Mouse (Mus musculus): ENCODE measurements at regions not wholly inside any gene's neighbourhood (a gene's known extent, or its start where the extent isn't known, plus 50 kb on each side); places are given as distances from the start of the nearest gene placed in this dataset.

GRCm38 (mm10) chr13:46096968-46097367 is 132.2 kb upstream of the Atxn1 start:
- ATAC-seq (replicated peaks; ENCODE audit: insufficient number of reproducible peaks, low FRiP score, low TSS enrichment) = no peak
- Histone ChIP-seq H3K27ac (ENCODE audit: low read depth, low read length) (no peak overlapping the region), H3K4me2 (no peak overlapping the region), H3K4me3 (ENCODE audit: low read depth, low read length) (no peak overlapping the region), H3K36me3 (ENCODE audit: control insufficient read depth, insufficient read depth, low read length) (no peaks in the 10 kb centered on the region), H3K9me3 (replicated peaks; ENCODE audit: control insufficient read depth, low read length) (no peaks in the 10 kb centered on the region), H3K9ac (ENCODE audit: low read depth, low read length) (no peak overlapping the region), H3K4me1 (ENCODE audit: control insufficient read depth, insufficient read depth, low read length) (no peaks in the 10 kb centered on the region), H3K27me3 (ENCODE audit: control insufficient read depth, insufficient read depth, low read length) (no peaks in the 10 kb centered on the region)
- 2% methylated on average over 5 of the region's 5 CpGs for WGBS (ENCODE audit: insufficient replicate concordance)

- Histone ChIP-seq H3K27ac (ENCODE audit: low read depth, low read length) (no peak overlapping the region), H3K4me1 (ENCODE audit: control insufficient read depth, insufficient read depth, low read length) (no peaks in the 10 kb centered on the region), H3K9me3 (replicated peaks; ENCODE audit: control insufficient read depth, low read length) (no peaks in the 10 kb centered on the region), H3K4me3 (ENCODE audit: low read depth, low read length) (no peak overlapping the region), H3K27me3 (ENCODE audit: control insufficient read depth, insufficient read depth, low read length) (no peaks in the 10 kb centered on the region), H3K9ac (ENCODE audit: low read depth, low read length) (no peak overlapping the region), H3K36me3 (ENCODE audit: control insufficient read depth, insufficient read depth, low read length) (no peaks in the 10 kb centered on the region), H3K4me2 (no peak overlapping the region)
- 52% methylated on average over 8 of the region's 8 CpGs for WGBS (ENCODE audit: insufficient replicate concordance)
- no peak for ATAC-seq (replicated peaks; ENCODE audit: insufficient number of reproducible peaks, low FRiP score, low TSS enrichment)
Measured at GRCm38 (mm10) chr13:46096416-46096815, 131.6 kb upstream of the Atxn1 start.

DNA sequence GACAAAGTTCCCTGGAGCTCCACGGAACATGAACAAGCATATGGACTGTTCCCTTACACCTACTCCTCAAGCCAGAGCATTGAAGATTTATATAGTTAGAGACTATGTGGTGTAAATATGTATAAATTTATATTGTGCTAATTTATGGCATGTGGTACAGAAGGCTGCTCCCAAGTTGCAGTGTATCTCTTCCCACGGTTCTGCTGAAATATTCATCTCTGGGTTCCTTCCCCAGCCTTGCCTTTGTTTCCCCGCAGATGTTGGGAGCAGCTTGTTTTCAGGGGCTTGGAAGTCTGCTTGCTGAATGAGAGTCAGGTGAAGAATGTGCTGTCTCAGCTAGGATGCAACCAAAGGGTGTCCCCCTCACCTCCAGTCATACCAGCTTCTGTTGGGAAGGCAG is 128.0 kb upstream of the Atxn1 start:
- 84% methylated on average over 3 of the region's 3 CpGs for WGBS (ENCODE audit: insufficient replicate concordance)
- Histone ChIP-seq H3K27me3 (ENCODE audit: control insufficient read depth, insufficient read depth, low read length) (no peaks in the 10 kb centered on the region), H3K27ac (ENCODE audit: low read depth, low read length) (no peak overlapping the region), H3K9me3 (replicated peaks; ENCODE audit: control insufficient read depth, low read length) (no peaks in the 10 kb centered on the region), H3K36me3 (ENCODE audit: control insufficient read depth, insufficient read depth, low read length) (no peaks in the 10 kb centered on the region), H3K4me1 (ENCODE audit: control insufficient read depth, insufficient read depth, low read length) (no peaks in the 10 kb centered on the region), H3K4me3 (ENCODE audit: low read depth, low read length) (no peak overlapping the region), H3K4me2 (no peak overlapping the region), H3K9ac (ENCODE audit: low read depth, low read length) (no peak overlapping the region)
- ATAC-seq (replicated peaks; ENCODE audit: insufficient number of reproducible peaks, low FRiP score, low TSS enrichment) = no peak

- Histone ChIP-seq H3K9ac (ENCODE audit: low read depth, low read length) (no peak overlapping the region), H3K27ac (ENCODE audit: low read depth, low read length) (no peak overlapping the region), H3K9me3 (replicated peaks; ENCODE audit: control insufficient read depth, low read length) (no peaks in the 10 kb centered on the region), H3K36me3 (ENCODE audit: control insufficient read depth, insufficient read depth, low read length) (no peaks in the 10 kb centered on the region), H3K27me3 (ENCODE audit: control insufficient read depth, insufficient read depth, low read length) (no peaks in the 10 kb centered on the region), H3K4me3 (ENCODE audit: low read depth, low read length) (no peak overlapping the region), H3K4me1 (ENCODE audit: control insufficient read depth, insufficient read depth, low read length) (no peaks in the 10 kb centered on the region), H3K4me2 (no peak overlapping the region)
- ATAC-seq (replicated peaks; ENCODE audit: insufficient number of reproducible peaks, low FRiP score, low TSS enrichment) = no peak
- 66% methylated on average over 5 of the region's 5 CpGs for WGBS (ENCODE audit: insufficient replicate concordance)
Measured at GRCm38 (mm10) chr13:46091109-46091508, 126.3 kb upstream of the Atxn1 start.

DNA sequence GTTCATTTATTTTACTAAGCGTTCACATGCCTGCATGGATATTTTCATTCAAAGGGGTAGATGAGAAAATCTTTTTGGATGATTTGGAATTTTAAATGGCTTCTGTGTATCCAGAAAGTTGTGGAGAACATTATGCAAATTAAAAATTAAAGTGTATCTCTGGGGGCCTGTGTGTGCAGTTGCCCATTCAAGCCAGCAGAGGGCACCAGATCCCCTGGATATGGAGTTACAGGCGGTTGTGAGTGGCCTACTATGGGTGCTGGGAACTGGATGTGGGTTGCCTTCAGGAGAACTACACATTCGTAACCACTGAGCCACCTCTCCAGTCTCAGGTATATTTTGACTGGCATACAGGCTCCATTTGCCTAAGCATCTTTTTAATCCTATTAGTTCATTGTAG is 123.4 kb upstream of the Atxn1 start:
- H3K9ac ChIP-seq (ENCODE audit: low read depth, low read length) = no peak overlapping the region
- no peaks in the 10 kb centered on the region for H3K27me3 ChIP-seq (ENCODE audit: control insufficient read depth, insufficient read depth, low read length)
- H3K4me2 ChIP-seq = no peak overlapping the region
- WGBS (ENCODE audit: insufficient replicate concordance) = 80% methylated on average over 3 of the region's 3 CpGs
- no peak overlapping the region for H3K4me3 ChIP-seq (ENCODE audit: low read depth, low read length)
- no peak overlapping the region for H3K27ac ChIP-seq (ENCODE audit: low read depth, low read length)
- H3K36me3 ChIP-seq (ENCODE audit: control insufficient read depth, insufficient read depth, low read length) = no peaks in the 10 kb centered on the region
- no peaks in the 10 kb centered on the region for H3K9me3 ChIP-seq (replicated peaks; ENCODE audit: control insufficient read depth, low read length)
- no peak for ATAC-seq (replicated peaks; ENCODE audit: insufficient number of reproducible peaks, low FRiP score, low TSS enrichment)
- no peaks in the 10 kb centered on the region for H3K4me1 ChIP-seq (ENCODE audit: control insufficient read depth, insufficient read depth, low read length)

GRCm38 (mm10) chr13:46087663-46088062 is 122.9 kb upstream of the Atxn1 start:
- Histone ChIP-seq H3K9ac (ENCODE audit: low read depth, low read length) (no peak overlapping the region), H3K27me3 (ENCODE audit: control insufficient read depth, insufficient read depth, low read length) (no peaks in the 10 kb centered on the region), H3K4me1 (ENCODE audit: control insufficient read depth, insufficient read depth, low read length) (no peaks in the 10 kb centered on the region), H3K4me3 (ENCODE audit: low read depth, low read length) (no peak overlapping the region), H3K4me2 (no peak overlapping the region), H3K9me3 (replicated peaks; ENCODE audit: control insufficient read depth, low read length) (no peaks in the 10 kb centered on the region), H3K27ac (ENCODE audit: low read depth, low read length) (no peak overlapping the region), H3K36me3 (ENCODE audit: control insufficient read depth, insufficient read depth, low read length) (no peaks in the 10 kb centered on the region)
- no peak for ATAC-seq (replicated peaks; ENCODE audit: insufficient number of reproducible peaks, low FRiP score, low TSS enrichment)
- 82% methylated on average over 4 of the region's 4 CpGs for WGBS (ENCODE audit: insufficient replicate concordance)

GRCm38 (mm10) chr13:46076879-46077278 is 112.1 kb upstream of the Atxn1 start:
- no peaks in the 10 kb centered on the region for H3K9me3 ChIP-seq (replicated peaks; ENCODE audit: control insufficient read depth, low read length)
- H3K4me1 ChIP-seq (ENCODE audit: control insufficient read depth, insufficient read depth, low read length) = no peaks in the 10 kb centered on the region
- no peaks in the 10 kb centered on the region for H3K27me3 ChIP-seq (ENCODE audit: control insufficient read depth, insufficient read depth, low read length)
- H3K4me2 ChIP-seq = no peak overlapping the region
- ATAC-seq (replicated peaks; ENCODE audit: insufficient number of reproducible peaks, low FRiP score, low TSS enrichment) = no peak
- H3K27ac ChIP-seq (ENCODE audit: low read depth, low read length) = no peak overlapping the region
- H3K36me3 ChIP-seq (ENCODE audit: control insufficient read depth, insufficient read depth, low read length) = no peaks in the 10 kb centered on the region
- whole genome bisulfite sequencing (ENCODE audit: insufficient replicate concordance) = 76% methylated on average over 6 of the region's 6 CpGs
- no peak overlapping the region for H3K9ac ChIP-seq (ENCODE audit: low read depth, low read length)
- no peak overlapping the region for H3K4me3 ChIP-seq (ENCODE audit: low read depth, low read length)

DNA sequence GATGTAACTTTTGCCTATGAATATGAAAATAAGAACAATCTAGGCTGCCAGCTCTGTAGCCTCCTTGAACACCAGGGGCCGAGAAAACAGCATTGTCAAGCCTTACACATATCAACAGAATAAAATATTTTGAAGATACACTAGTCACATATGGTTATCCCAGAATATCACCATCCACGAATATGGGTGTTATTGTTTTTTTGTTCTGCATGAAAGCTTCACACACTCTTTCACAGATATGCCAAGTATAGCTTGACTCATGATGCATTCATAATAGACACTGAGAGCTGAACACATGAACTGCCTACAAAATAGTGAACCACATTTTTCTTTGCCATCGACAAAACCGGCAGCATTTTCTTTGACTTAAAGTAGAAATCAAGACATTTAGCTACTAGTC is 106.9 kb upstream of the Atxn1 start:
- no peaks in the 10 kb centered on the region for H3K9me3 ChIP-seq (replicated peaks; ENCODE audit: control insufficient read depth, low read length)
- no peak overlapping the region for H3K9ac ChIP-seq (ENCODE audit: low read depth, low read length)
- 80% methylated on average over 4 of the region's 4 CpGs for WGBS (ENCODE audit: insufficient replicate concordance)
- H3K27ac ChIP-seq (ENCODE audit: low read depth, low read length) = no peak overlapping the region
- no peak overlapping the region for H3K4me2 ChIP-seq
- no peaks in the 10 kb centered on the region for H3K36me3 ChIP-seq (ENCODE audit: control insufficient read depth, insufficient read depth, low read length)
- no peak overlapping the region for H3K4me3 ChIP-seq (ENCODE audit: low read depth, low read length)
- no peaks in the 10 kb centered on the region for H3K27me3 ChIP-seq (ENCODE audit: control insufficient read depth, insufficient read depth, low read length)
- no peaks in the 10 kb centered on the region for H3K4me1 ChIP-seq (ENCODE audit: control insufficient read depth, insufficient read depth, low read length)
- ATAC-seq (replicated peaks; ENCODE audit: insufficient number of reproducible peaks, low FRiP score, low TSS enrichment) = no peak

GRCm38 (mm10) chr13:46069571-46069970 is 104.8 kb upstream of the Atxn1 start:
- no peaks in the 10 kb centered on the region for H3K27me3 ChIP-seq (ENCODE audit: control insufficient read depth, insufficient read depth, low read length)
- no peaks in the 10 kb centered on the region for H3K4me1 ChIP-seq (ENCODE audit: control insufficient read depth, insufficient read depth, low read length)
- no peak overlapping the region for H3K4me2 ChIP-seq
- no peak overlapping the region for H3K27ac ChIP-seq (ENCODE audit: low read depth, low read length)
- WGBS (ENCODE audit: insufficient replicate concordance) = 64% methylated on average over 3 of the region's 3 CpGs
- H3K36me3 ChIP-seq (ENCODE audit: control insufficient read depth, insufficient read depth, low read length) = no peaks in the 10 kb centered on the region
- H3K9ac ChIP-seq (ENCODE audit: low read depth, low read length) = no peak overlapping the region
- H3K4me3 ChIP-seq (ENCODE audit: low read depth, low read length) = no peak overlapping the region
- no peak for ATAC-seq (replicated peaks; ENCODE audit: insufficient number of reproducible peaks, low FRiP score, low TSS enrichment)
- H3K9me3 ChIP-seq (replicated peaks; ENCODE audit: control insufficient read depth, low read length) = no peaks in the 10 kb centered on the region
